Mouse (Mus musculus) CD8-positive naive resting alpha-beta T cell, adult 2 months (primary cell): ENCODE results near the gene Cttnbp2.
"Not testable (repeated sequence)": the region's sequence is repeated elsewhere in the genome, so short reads cannot be mapped to it uniquely, and the experiment has no call there.

Experiments
- DNase-seq, 2 experiments: peaks; one replicate each; pipeline ENCODE4 v3.0.0; 2022; ENCODE audit warnings: low read depth in 2 of 2, low spot score in 2 of 2

Gene Cttnbp2

GRCm38 (mm10) chr6:18420660-18421059, 94.0 kb downstream of the Cttnbp2 start:
- no peak for DNase-seq

GRCm38 (mm10) chr6:18417866-18418454, 96.7 kb downstream of the Cttnbp2 start:
- no peak for DNase-seq

- no peak for DNase-seq
Observed at GRCm38 (mm10) chr6:18415961-18416360, 98.7 kb downstream of the Cttnbp2 start.

DNA sequence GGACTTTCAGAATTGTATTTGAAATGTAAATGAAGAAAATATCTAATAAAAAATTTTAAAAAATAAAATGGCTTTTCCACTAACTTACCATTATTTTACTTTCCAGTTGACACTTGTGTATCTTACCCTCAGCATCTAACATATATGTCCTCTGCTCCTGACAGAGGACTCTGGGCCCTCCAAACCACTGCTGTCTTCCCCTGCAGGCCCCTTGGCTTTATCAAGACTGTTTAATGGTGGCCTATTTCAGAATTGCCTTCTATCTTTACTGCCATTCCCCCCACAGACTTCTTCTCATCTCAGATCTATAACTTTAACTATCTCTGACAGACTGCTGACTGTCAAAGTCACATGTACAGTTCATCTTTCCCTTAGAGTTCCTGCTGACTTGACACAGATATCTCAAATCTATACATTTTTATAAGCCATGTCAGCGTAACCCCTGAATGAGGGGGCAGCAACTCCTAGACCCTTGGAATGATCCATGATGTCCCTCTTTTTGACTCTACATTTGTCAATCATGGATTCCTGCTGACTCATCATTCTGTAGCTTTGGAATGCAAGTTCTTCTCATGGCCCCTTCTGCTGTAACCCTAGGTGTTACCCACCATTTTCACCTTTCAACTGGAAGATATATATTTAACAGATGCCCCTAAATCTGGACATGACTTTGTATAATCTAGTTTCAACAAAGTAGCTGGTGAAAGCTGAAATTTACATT, 103.0 kb downstream of the Cttnbp2 start:
- DNase-seq, result no peak

- no peak for DNase-seq
Observed at GRCm38 (mm10) chr6:18408445-18408844, 106.2 kb downstream of the Cttnbp2 start.

DNA sequence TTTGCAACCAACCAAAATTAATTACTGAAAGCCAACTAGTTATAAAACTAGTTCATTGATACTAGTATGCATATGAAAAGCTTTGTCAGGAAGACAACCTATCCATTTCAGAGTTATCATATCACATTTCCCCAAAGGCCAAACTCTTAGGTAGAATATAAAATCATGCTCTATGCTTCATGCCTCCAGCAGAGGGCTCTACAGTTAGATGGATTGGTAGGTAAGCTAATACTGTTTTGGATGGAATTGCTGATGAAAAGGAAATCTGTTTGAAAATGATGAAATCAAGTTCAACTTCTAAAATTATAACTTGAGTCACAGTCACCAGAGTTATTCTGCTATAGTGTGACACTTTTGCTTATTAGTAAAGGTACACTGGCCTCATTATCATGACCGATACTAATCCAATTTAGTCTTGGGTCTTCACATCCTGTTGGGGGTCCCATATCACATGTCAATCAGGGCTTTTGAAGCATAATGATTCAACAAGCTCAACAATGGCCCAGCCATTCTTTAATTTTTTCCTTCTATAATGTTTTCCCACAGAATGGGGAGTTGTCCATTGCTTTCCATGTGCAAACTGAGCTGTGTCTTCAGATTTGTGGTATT, 113.5 kb downstream of the Cttnbp2 start:
- no peak for DNase-seq

- DNase-seq, result no peak
Observed at GRCm38 (mm10) chr6:18381380-18381779, 133.3 kb downstream of the Cttnbp2 start.

DNA sequence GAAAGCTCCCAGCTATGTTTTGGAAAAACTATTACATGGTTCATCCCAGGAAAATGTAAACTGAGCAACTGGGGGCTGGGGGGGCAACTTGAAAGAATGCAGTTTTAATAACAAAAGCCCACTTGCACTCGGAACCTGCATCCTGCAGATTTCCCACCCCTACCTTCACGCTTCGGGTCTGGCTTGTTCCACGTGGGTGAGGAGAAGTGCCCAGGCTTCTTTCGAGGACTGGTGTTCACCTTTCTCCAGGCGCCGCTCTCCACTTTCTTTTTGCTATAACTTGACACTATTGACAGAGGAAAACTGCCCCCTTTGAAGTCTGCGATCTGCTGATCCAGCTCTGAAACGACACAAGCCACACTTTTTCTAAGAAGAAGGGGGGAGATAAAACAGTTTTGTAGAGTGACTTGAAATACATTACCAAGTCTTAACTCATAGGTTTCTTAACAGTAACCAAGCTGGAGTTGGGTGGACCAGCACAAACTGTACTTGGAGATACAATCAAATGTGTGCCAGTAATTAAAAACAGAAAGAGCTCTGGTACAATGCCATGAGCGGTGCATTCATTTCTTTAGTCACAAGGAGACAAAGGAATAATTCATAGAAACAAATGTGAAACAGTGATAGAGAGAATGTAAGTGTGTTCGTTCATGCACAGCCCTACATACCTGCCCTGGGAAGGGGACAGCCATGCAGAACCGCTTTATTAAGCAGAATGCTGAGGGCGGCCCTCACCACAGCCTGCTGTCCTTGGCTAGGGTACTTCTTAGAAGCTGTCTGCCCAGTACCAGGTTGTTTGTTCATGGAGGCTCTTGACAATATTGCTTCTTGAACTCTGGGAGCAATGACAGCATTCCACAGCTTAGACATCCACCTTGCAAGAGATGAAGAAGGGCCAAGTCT, 134.1 kb downstream of the Cttnbp2 start:
- no peak for DNase-seq

- DNase-seq, result not testable (repeated sequence)
Observed at GRCm38 (mm10) chr6:18377755-18378154, 136.9 kb downstream of the Cttnbp2 start.

- no peak for DNase-seq
Observed at GRCm38 (mm10) chr6:18374744-18375143, 139.9 kb downstream of the Cttnbp2 start.

DNA sequence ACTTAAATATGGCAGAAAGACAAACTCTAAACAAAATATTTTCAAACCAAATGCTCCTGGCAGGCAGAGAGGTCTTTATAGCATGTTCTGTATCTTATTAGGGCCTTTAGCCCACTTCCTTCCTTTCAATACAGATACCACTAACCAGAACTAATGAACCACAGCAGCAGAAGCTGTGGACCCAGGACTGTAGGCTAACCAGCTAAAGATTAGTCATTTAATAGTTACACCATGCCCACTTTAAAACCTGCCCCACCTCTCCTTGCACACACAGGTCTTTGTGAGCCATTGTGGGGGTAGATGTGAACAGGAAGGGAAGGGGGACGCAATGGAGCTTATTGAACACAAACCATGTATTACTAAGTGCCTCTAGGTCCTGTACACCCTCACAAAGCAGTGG, 141.0 kb downstream of the Cttnbp2 start:
- DNase-seq, result no peak

DNA sequence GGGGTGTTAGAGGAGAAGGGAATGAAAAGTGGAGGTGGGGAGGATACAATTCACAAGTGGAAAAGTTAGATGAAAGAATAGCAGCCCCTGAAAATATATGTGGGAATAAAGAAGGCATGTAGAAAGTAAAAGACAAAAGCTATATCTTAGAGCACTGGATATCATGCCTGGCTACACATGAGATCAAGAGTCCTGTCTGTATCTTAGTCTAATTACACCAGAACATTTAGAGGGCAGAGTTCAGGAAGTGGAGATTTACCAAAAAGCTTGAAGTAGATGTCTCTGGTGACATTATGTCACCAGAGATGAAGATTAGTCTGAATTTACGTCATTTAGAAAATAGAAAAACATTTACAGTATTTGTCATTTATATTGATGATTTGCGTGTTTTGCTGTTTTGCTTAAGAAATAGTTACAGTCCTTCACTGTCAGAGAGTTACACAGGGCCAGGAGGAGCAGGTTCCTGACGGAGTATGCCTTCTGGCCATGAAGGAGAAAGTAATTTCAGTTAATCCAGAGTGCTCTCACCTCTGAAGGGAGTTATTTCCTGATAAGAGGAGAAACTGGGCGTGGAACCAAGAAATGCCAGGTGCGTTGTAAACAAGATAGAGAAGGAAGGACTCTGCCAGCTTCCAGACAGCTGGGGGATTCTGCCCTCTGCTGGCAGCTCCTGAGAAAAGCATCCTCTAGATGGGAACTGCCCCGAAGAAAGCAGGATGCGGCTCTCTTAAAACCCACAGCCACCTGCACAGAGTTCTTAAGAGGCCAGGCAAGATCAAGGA, 142.0 kb downstream of the Cttnbp2 start:
- no peak for DNase-seq

GRCm38 (mm10) chr6:18369723-18370122, 144.9 kb downstream of the Cttnbp2 start:
- no peak for DNase-seq

DNA sequence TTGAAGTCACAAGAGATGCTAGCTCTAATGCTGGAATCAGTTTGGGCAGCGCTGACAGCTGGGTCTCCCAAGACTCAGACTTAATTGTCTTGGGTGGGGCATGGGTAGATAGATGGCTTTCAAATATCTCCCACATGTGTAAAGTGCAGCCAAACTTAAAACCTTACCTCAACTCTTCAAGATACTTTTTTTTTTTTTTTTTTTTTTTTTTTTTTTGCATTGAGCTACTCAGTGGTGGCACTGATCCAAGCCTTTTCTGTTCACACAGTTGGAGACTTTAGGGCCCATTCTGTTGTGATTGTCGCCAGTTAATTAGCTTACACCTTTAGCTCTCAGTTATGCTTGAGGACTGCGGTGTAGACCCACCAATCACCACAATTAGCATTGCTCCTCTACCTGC, 145.6 kb downstream of the Cttnbp2 start:
- no peak for DNase-seq

GRCm38 (mm10) chr6:18362232-18362631, 152.4 kb downstream of the Cttnbp2 start:
- no peak for DNase-seq

DNA sequence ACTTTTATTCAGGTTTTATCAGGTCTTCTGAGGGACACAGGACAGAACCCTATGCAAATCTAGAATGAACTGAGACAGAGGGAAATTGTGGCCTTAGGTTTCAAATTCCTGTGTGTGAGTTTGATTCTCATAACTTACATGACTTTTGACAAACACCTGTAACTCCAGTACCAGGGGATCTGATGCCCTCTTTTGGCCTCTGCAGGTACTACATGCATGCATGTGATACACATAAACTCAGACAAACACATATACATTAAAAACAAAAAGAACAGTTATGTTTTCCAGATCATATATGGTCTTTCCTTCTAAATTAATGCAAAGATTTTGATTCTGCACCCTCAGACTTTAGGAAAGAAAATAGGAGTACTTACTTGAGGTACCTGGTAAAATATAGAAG, 153.7 kb downstream of the Cttnbp2 start:
- DNase-seq, result no peak

DNA sequence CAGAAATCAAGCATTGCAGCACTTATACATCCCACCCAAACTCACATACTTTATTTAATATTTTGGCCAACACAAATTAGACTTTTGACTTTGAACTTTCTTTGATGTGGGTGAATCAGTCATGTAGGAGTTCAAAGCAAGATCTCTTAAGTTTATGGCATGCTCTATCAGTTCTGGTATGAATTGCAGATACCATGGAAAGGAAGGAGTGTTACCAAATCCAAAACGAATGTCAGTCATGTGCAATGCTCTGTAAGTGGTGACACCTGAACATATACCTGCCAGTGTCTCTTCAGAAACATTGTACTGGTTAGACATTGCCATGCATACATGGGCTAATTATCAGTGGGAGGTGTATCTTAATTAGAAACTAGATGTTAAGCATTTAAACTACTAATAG, 154.5 kb downstream of the Cttnbp2 start:
- DNase-seq, result no peak

GRCm38 (mm10) chr6:18349153-18349858, 165.3 kb downstream of the Cttnbp2 start:
- DNase-seq, result no peak

DNA sequence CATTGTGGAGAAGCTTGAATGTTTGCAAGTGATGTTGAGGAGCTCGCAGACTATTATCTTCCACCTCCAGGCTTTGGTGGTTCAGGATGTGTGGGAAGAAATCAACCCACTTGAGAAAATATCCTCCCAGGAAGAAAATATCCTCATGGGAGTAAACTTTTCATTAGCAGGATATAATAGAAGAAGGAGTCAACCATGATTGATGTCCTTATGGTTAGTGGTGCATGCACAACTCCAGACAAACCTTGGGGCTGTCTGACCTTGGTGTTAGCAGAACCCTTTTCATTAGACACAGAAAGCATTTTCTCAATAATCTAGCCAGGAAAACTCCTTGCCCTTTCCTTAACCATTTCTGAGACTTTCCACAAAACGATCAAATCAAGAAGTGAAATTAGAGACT, 170.4 kb downstream of the Cttnbp2 start:
- DNase-seq, result no peak

DNA sequence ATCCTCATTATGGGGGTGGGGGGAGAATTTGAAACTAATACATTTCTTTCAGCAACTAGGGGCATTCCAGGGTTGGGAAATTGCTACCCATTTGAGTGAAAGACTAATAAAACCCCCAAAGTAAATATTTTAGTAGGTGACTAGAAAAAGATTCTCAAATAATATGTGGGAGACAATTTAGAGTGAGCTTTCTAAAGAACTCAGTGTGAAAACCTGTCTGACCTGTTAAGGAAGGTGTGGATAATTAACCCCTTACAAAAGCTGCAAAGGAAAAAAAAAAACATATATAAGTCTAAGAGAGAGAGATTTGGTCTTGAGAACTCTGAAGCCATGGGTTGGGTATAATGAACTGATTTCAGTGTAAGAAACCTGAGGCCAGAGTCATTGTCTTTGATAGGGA, 176.3 kb downstream of the Cttnbp2 start:
- no peak for DNase-seq
